Mouse (Mus musculus) 416B (cell line): ENCODE data around the gene Gm45717.

Experiments used
- DNase-seq: peaks from one replicate; pipeline ENCODE4 v3.0.0; 2011; ENCODE audit warnings: low read depth

Gene Gm45717

GRCm38 (mm10) chr7:140943356-140943755 is 12.4 kb downstream of the Gm45717 start:
- peak; percentile 35 for DNase-seq

GRCm38 (mm10) chr7:140942811-140943210 is 12.9 kb downstream of the Gm45717 start:
- DNase-seq = no peak

- no peak for DNase-seq
Measured at GRCm38 (mm10) chr7:140942341-140942740, 13.4 kb downstream of the Gm45717 start.

DNA sequence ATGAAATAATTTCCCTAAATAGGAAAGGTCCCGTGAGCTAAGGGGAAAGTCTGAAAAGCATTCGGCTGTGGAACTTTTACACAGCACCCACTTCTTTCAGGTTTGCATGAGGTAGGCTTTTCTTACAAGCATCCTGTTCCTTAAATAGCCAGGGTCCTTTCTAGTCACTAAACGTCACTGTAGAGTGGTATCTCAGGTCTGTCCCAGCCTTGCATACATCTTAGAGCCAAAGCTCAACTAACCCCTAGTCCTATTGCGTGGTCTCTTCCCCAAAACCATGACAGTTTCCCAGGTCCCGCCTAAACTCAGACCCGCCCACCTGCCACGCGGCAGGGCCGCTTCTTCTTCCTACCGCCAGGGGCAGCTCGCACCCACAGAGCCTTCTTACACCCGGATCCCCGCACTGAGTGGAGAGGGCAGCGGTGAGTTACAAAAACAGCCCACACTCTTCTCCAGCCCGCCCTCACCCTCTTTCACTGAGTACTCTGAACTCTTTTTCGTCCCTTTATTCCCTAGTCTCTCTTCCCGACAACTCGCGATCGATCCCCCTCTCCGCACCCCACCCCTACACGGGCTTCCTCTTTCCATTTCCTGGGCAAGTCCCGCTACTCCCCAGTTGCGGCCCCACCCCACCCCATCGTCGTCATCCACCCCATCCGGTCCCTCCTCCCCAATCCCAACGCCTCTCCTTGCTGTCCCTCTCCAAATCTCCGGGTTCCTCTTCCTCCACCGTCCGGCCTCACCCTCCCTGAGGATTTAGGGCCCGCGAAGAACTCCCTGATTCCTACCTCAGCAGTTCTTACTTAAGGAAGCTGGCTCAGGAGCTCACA is 14.3 kb downstream of the Gm45717 start, which contains the start of gene Pgghg:
Gene Pgghg, plus strand, starts transcription at position 170 of the 830 bp plus-strand sequence.
- peak; percentile 96 for DNase-seq

DNA sequence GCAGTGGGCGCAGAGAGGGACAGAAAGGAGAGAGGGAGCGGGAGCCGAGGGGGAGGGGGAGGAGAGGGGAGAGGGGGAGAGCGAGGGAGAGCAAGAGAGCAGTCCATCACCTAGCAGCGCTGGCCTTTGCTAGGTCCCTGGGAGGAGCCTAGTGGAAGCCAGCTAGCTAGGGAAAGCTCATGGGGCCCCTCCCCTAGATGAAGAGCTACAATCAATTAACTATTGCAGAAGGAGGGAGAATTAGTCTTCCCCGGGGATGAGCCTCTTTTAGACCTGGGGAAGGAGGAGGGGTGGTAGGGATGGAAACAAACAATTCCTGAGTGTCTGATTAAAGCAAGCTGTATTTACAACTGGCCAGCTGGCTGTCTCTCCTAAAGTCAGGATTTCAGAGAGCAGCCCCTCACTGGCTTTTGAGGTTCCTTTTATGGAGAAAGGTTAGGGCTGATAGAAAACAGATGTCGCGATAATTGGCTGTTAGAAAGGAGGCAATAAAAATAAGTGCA is 16.0 kb downstream of the Gm45717 start:
- DNase-seq = no peak

DNA sequence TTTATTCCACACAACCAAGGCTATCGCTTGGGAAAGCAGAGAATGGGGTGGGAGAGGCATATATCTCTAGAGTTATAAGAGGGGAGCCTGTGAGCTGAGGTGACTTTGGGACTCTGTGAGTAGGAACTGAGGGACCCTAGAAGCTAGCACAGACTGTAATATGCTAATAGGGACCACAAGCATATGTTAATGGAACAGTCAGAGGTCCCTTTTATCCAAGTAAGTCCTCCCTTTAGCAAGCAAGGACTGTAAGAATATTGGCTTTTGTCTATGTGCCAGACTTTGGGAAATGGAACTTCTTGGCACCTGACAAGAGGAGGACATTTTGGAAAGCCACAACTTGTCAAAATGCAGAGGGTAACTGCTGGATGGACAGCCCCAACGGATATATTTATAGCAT is 16.8 kb downstream of the Gm45717 start:
- no peak for DNase-seq

DNA sequence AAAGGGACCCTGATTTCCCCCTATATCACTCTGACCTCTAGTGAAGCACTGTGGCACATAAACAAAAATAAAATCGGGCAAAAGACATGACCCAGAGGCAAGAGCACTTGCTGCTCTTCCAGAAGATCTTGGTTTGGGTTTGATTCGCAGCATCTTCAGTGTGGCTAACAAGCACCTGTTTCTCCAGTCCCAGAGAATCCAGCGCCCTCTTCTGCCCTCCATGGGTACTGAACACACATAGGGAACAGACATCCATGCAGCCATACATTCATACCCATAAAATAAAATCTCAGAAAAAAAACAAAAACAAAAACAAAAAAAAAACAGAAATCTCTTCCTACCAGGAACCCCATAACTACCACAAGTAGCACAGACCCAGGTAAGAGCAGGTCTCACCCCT is 17.3 kb downstream of the Gm45717 start:
- DNase-seq = peak; percentile 58

DNA sequence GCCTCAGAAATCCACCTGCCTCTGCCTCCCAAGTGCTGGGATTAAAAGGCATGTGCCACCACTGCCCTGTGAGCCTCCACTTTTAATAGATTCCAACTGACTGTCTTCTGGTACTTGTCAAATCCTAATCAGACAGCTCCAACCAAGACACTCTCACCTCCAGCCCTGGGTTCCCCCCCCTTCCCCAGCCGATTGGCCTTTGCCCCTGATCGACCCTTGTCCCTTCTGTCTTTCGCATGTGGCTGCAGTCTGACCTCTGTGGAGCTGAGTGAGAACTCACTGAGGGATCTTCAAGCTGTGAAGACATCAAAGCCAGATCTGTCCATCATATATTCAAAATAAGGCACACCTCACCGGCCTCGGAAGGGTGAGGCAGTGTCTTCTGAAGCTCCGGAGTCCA is 28.6 kb downstream of the Gm45717 start:
- DNase-seq = no peak

DNA sequence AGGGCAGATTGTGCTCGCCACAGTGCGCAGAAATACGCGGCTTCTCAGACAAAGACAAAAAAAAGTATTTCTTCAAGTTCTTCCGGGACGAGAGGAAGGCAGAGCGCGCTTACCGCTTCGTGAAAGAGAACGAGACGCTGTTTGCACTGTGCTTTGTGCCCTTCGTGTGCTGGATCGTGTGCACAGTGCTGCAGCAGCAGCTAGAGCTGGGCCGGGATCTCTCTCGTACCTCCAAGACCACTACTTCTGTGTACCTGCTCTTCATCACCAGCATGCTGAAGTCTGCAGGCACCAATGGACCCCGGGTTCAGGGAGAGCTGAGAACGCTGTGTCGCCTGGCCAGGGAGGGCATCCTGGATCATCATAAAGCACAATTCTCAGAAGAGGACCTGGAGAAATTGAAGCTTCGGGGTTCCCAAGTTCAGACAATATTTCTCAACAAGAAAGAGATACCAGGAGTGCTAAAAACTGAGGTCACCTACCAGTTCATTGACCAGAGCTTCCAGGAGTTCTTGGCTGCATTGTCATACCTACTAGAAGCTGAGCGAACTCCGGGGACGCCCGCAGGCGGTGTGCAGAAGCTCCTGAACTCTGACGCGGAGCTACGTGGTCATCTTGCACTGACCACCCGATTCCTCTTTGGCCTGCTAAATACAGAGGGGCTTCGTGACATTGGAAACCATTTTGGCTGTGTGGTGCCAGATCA is 32.5 kb downstream of the Gm45717 start:
- no peak for DNase-seq

DNA sequence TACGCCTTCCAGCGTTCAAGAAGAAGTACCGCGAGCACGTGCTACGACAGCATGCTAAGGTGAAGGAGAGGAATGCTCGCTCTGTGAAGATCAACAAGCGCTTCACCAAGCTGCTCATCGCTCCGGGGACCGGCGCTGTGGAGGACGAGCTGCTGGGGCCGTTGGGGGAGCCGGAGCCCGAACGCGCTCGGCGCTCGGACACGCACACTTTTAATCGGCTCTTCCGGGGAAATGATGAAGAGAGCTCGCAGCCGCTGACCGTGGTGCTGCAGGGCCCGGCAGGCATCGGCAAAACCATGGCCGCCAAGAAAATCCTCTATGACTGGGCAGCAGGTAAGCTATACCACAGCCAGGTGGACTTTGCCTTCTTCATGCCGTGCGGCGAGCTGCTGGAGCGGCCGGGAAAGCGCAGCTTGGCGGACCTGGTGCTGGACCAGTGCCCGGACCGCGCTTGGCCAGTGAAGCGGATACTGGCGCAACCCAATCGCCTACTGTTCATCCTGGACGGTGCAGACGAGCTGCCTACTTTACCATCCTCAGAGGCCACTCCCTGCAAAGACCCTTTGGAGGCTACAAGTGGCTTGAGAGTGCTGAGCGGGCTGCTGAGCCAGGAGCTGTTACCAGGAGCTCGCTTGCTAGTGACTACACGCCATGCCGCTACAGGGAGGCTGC is 33.2 kb downstream of the Gm45717 start:
- no peak for DNase-seq

- no peak for DNase-seq
Measured at GRCm38 (mm10) chr7:140921225-140921975, 34.3 kb downstream of the Gm45717 start.

GRCm38 (mm10) chr7:140920418-140921029 is 35.2 kb downstream of the Gm45717 start, which contains the start of gene Nlrp6:
TSS of gene Nlrp6 (plus strand) at chr7:140920902.
- no peak for DNase-seq

DNA sequence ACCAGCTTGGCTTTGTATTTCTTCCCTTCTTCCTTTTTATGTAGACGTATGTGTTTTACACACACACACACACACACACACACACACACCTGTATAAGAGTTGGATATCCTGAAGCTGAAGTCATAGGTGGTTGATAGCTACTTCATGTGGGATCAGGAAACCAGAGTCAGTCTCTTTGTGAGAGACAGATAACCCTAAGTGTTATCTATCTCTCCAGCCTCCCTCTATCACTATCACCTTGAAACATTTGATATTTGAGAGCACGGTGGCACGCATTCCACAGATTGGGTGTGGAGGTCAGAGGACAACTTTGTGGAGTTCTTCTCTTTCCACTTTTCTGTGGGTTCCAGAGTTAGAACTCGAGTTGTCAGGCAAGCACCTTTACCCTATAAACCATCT is 35.8 kb downstream of the Gm45717 start:
- no peak for DNase-seq

GRCm38 (mm10) chr7:140914031-140914690 is 41.6 kb downstream of the Gm45717 start:
- DNase-seq = no peak

DNA sequence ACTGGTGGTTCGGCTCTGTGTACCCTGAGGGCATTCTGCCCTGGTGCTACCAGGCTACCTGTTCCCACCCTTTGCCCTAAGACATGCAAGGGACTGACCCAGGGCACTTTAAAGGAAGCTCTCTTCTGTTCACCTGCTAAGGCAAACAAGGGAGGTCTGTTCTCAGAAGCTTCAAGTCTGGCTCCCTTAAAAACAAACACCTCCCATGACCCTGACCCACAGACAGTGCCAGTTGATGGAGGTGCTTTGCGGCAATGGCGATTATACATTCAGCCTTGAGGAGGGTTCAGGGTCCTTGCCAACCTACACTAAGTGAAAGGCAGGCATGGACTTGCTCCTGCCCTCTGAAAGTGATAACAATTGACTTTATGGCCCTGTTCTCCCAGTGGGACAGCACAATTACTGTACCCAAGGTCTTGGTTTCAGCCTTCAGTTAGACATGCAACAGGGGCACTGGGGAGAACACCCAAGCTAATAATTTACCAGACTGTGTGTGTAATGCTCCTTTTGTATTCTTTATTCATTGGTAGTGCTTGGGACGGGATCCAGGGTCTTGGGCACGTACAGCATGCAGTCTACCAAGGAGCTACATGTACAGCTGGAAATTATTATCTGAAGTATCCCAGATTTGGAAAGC is 42.8 kb downstream of the Gm45717 start:
- no peak for DNase-seq

DNA sequence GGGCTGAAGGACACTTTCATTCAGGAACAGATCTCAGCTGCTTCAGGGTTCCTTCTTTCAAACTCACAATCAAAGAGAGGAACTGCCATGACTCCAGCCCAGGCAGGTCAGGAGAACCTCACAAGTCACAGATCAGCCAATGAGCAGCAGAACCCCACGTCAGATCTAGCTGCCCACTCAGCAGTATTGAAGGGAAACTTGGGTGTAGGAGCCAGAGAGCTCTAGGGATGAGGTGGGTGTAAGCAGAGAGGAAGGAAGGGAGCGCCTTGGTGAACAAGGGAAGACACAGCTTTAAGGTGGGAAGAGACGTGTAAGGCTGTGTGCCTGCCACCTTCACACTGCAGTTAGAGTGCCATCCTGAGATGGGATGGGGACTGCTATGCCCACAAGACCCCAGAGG is 43.4 kb downstream of the Gm45717 start:
- DNase-seq = no peak

GRCm38 (mm10) chr7:140908634-140909107 is 47.1 kb downstream of the Gm45717 start:
- DNase-seq = peak; percentile 81

DNA sequence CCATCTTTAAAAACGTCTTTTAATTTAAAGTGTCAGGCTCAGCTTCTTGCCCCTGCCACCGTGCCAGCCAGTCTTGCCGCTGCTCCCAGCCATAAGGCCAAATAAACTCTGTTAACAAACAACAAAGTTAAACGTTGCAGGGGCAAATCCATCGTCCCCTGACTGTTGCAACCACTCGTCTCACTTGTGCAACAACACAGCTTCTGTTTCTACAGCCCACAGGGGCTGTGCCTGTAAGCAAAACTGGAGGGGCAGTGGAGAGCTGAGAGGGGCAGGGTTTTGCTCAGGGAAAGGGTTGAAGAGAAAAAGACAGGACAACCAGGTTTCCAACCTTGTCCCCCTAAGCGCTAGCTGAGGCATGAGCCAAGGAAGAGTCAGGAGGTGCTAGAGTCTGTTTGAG is 47.6 kb downstream of the Gm45717 start:
- peak; percentile 28 for DNase-seq

GRCm38 (mm10) chr7:140907697-140908096 is 48.0 kb downstream of the Gm45717 start:
- no peak for DNase-seq

- peak; percentile 56 for DNase-seq
Measured at GRCm38 (mm10) chr7:140907131-140907530, 48.6 kb downstream of the Gm45717 start.
